Mouse (Mus musculus) megakaryocyte, embryonic 14.5 days (primary cell): ENCODE data around the gene Sin3a. TPM values are rescaled to one million over a fixed set of nuclear protein-coding genes. Genes with fewer than 3 reads are reported as not detected.

Experiments
- H3K27me3 ChIP-seq: replicated peaks from 2 replicates; pipeline ENCODE3; 2012; ENCODE audit warnings: inconsistent platforms
- H3K36me3 ChIP-seq: replicated peaks from 2 replicates; pipeline ENCODE3; 2012; ENCODE audit warnings: low read length, inconsistent platforms, mixed read lengths
- H3K4me1 ChIP-seq: 2 replicates; pipeline ENCODE4 v1.6.1; 2012; ENCODE audit warnings: inconsistent platforms
- H3K4me3 ChIP-seq: replicated peaks from 2 replicates; pipeline ENCODE3; 2012; ENCODE audit warnings: moderate library complexity, mild to moderate bottlenecking, inconsistent platforms
- H3K9me3 ChIP-seq: 2 replicates; pipeline ENCODE4 v1.6.1; 2012; ENCODE audit warnings: inconsistent platforms
- FLI1 ChIP-seq: IDR thresholded peaks from 2 replicates; pipeline ENCODE4 v1.6.1; 2012; ENCODE audit warnings: low read length, inconsistent platforms, mixed read lengths
- GATA1 ChIP-seq: IDR thresholded peaks from 3 replicates; pipeline ENCODE4 v1.6.1; 2012; ENCODE audit warnings: mixed read lengths, low read length, inconsistent platforms, borderline replicate concordance
- polyA plus RNA-seq: library from polyadenylated mRNA; stranded (reverse); fragments of >175 nt; gene quantifications from 2 replicates; pipeline ENCODE4 v1.2.3, GENCODE M21; 2012; ENCODE audit warnings: low replicate concordance; ENCODE audit not compliant: insufficient read depth

Gene Sin3a
- polyA plus RNA-seq, 1 experiment, result 3.8 TPM

DNA sequence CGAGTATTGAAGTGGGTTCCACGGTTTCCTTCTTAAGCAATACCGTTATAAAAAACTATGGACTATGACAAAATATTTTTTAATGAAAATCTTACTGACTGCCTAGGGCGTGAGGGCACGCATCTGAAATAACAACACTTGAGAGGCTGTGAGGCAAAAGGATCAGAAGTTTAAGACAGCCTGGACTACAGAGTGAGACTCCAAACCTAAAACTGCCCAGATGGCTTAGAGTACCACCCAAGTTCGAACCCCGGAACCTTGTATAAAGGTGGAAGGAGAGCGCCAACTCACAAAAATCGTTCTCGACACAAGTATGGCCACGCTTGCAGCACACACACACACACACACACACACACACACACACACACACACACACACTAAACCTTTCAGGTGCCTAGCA, 86.7 kb downstream of the Sin3a start:
- Histone ChIP-seq H3K4me3 (peak overlapping the region; percentile 95), H3K27me3 (peaks cover 3% of the 10 kb centered on the region), H3K36me3 (peaks cover 30% of the 10 kb centered on the region), H3K4me1 (peaks cover 43% of the 10 kb centered on the region), H3K9me3 (no peaks in the 10 kb centered on the region)
- TF ChIP-seq GATA1, result no peak
- no peak for TF ChIP-seq FLI1

DNA sequence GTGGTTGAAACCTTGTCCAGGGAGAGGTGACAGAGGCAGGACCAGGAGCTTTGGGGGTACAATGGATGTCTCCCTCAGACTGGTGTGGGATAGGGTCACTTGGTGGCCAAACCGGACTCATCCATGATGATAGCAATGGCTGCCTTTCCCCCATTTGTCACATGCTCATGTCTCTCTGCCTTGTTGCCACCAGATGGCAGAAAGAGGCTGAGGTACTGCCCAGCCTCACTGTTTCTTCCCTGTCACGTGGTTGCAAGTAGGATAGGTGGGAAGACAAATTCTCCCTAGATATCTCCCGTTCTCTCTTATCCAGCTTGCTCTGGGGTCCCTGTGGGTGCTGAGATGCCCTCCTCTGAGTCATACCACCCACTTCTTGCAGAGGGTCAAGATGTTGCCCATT, 90.7 kb downstream of the Sin3a start:
- no peaks in the 10 kb centered on the region for H3K36me3 ChIP-seq
- H3K4me3 ChIP-seq, result peak overlapping the region; percentile 20
- H3K27me3 ChIP-seq, result peaks cover 13% of the 10 kb centered on the region
- TF ChIP-seq GATA1 (no peak), FLI1 (no peak)
- H3K4me1 ChIP-seq, result peaks cover 27% of the 10 kb centered on the region
- H3K9me3 ChIP-seq, result no peaks in the 10 kb centered on the region

DNA sequence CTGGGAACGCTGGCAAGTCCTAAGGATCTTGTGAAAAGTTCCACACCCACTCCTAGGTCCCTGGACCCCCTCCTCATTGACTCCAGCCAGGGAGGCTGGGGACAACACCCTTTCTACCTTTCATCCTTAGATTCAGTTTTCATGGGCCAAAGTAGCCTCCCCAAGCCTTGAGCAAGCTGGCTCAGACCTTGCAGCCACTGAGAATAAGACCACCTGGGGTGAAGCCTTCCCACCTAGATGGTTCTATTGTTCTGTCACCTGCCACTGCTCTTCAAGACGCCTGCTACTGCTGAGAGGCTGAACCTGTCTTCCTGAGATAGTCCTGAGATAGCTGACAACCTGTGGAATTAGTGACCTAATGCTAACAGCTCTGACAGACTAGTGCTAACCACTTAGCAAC, 91.3 kb downstream of the Sin3a start:
- Histone ChIP-seq H3K4me3 (no peak overlapping the region), H3K27me3 (peaks cover 13% of the 10 kb centered on the region), H3K36me3 (no peaks in the 10 kb centered on the region), H3K4me1 (peaks cover 24% of the 10 kb centered on the region), H3K9me3 (no peaks in the 10 kb centered on the region)
- no peak for TF ChIP-seq GATA1
- TF ChIP-seq FLI1, result no peak

DNA sequence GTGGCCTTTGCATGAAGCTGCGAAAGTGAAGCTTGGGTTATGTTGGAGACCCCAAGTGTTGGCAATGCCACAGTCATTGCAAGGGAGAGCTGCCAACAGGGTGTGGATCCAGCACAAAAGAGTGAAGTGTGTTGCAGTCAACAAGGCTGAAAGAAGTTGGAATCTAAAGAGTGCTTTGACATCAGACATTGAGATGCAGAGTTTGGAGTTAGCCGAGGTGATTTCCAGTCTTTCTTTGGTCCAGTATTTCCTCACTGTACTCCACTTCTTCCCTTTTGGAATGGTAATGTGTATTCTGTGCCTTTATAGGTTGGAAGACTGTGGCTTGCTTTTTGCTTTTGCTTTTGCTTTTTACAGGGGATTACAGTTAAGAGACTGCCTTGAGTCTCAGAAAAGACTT, 94.3 kb downstream of the Sin3a start:
- no peaks in the 10 kb centered on the region for H3K9me3 ChIP-seq
- H3K36me3 ChIP-seq, result no peaks in the 10 kb centered on the region
- TF ChIP-seq FLI1 (no peak), GATA1 (no peak)
- no peak overlapping the region for H3K4me3 ChIP-seq
- peaks cover 15% of the 10 kb centered on the region for H3K4me1 ChIP-seq
- H3K27me3 ChIP-seq, result peaks cover 17% of the 10 kb centered on the region

DNA sequence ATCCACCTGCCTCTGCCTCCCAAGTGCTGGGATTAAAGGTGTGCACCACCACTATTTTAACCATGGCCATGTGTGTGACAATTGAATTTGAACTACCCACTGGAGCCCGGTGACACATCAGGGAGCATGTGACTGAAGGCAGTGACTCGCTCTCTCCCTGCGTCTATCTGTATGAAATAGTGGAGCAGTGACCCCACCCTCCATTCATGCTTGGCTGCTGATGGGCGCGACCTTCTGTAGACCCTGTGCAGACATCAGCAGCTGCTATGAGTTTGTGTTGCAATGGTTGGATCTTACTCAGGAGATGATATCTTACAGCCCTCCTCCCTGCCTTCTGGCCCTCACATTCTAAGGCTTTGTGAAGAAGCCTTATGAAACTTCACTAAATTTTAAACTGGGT, 96.6 kb downstream of the Sin3a start:
- H3K27me3 ChIP-seq, result peaks cover 24% of the 10 kb centered on the region
- H3K36me3 ChIP-seq, result no peaks in the 10 kb centered on the region
- no peak for TF ChIP-seq GATA1
- TF ChIP-seq FLI1, result no peak

More for the DNA sequence above, 96.6 kb downstream of the Sin3a start:
- no peak overlapping the region for H3K4me3 ChIP-seq
- H3K4me1 ChIP-seq, result 0 out of 2 replicates have a peak, but pooled peaks cover 3% of the 10 kb centered on the region
- H3K9me3 ChIP-seq, result peaks cover 5% of the 10 kb centered on the region

Other genes starting within 250 kb of the Sin3a start
- gene Odf3l1, start 207.4 kb upstream of the Sin3a start, polyA plus RNA-seq, result not detected in 2 replicates
- gene Cspg4, start 207.0 kb upstream of the Sin3a start, polyA plus RNA-seq, result 0.01 TPM in 1 of 2 replicates, not detected in the other
- 0.19 and 0.94 TPM in 2 replicates for gene Snx33, start 143.7 kb upstream of the Sin3a start, polyA plus RNA-seq
- gene Imp3, start 134.6 kb upstream of the Sin3a start, polyA plus RNA-seq, result 42.0 and 92.2 TPM in 2 replicates
- gene Snupn, start 121.2 kb upstream of the Sin3a start, polyA plus RNA-seq, result 1.3 and 2.5 TPM in 2 replicates
- gene Ptpn9, start 77.1 kb upstream of the Sin3a start, polyA plus RNA-seq, result 3.5 TPM in 1 of 2 replicates, not detected in the other
- gene Man2c1, start 58.6 kb downstream of the Sin3a start, polyA plus RNA-seq, result 50.4 and 95.7 TPM in 2 replicates
- gene Neil1, start 76.3 kb downstream of the Sin3a start, polyA plus RNA-seq, result 9.2 and 10.4 TPM in 2 replicates
- gene Commd4, start 86.3 kb downstream of the Sin3a start, polyA plus RNA-seq, result 35.2 and 48.8 TPM in 2 replicates
- gene Trcg1, start 164.5 kb downstream of the Sin3a start, polyA plus RNA-seq, result not detected in 2 replicates
- gene 1700017B05Rik, start 190.6 kb downstream of the Sin3a start, polyA plus RNA-seq, result 78.6 and 106 TPM in 2 replicates